15 mouse cellular contexts compared by ENCODE assay signal in genomic region chr9:62504129-62504528, GRCm38 (mm10). TPM values are rescaled to one million over a fixed set of nuclear protein-coding genes. Genes with fewer than 3 reads are reported as not detected.
DNase-seq lines count a peak whose midpoint lies in the region; ATAC-seq and TF ChIP-seq lines count a peak whose summit lies in the region.
"Had no signal": no experiment of that assay in that cellular context is flagged by ENCODE, and none has a peak within 500 bp of the region (broad histone marks: within the 10 kb centered on the region; RNA-seq: fewer than 3 reads in every experiment).

No protein-coding gene starts in this region.

- H3K4me3 ChIP-seq in kidney, postnatal 0 days (replicated peaks; ENCODE audit: low read depth, low read length): no peak overlapping the region
- H3K4me3 ChIP-seq in lung, embryonic 14.5 days (ENCODE audit: low read depth, low read length): no peak overlapping the region
- H3K4me3 ChIP-seq: hindbrain, embryonic 15.5 days; kidney, embryonic 15.5 days; liver, embryonic 13.5 days had no signal

- no peaks in the 10 kb centered on the region for H3K27me3 ChIP-seq in kidney, postnatal 0 days (ENCODE audit: insufficient read depth, low read length)
- H3K27me3 ChIP-seq in lung, embryonic 14.5 days (ENCODE audit: insufficient read depth, low read length): no peaks in the 10 kb centered on the region
- H3K27me3 ChIP-seq: hindbrain, embryonic 15.5 days; kidney, embryonic 15.5 days; liver, embryonic 13.5 days; Patski had no signal

- no peaks in the 10 kb centered on the region for H3K9me3 ChIP-seq in kidney, postnatal 0 days (replicated peaks; ENCODE audit: low read length)
- no peaks in the 10 kb centered on the region for H3K9me3 ChIP-seq in lung, embryonic 14.5 days (ENCODE audit: low read depth, low read length)
- H3K9me3 ChIP-seq: hindbrain, embryonic 15.5 days; kidney, embryonic 15.5 days; liver, embryonic 13.5 days had no signal

- DNase-seq in cerebellum, postnatal 10 days: peak; percentile 55 to 67
- no peak for DNase-seq in cerebellum, adult 8-10 months
- DNase-seq in kidney, postnatal 0 days (ENCODE audit: low spot score): peak; percentile 44
- DNase-seq in kidney, adult 8-10 months: no peak
- peak; percentile 33 for DNase-seq in R1 (ENCODE audit: low read depth, low spot score)
- DNase-seq in lung, embryonic 14.5 days: peak; percentile 93
- no peak for DNase-seq in yolk sac, embryonic 10.5 days (ENCODE audit: low spot score)
- no peak for DNase-seq in urinary bladder, adult 18-20 months (ENCODE audit: low spot score in 2 of 2)
- DNase-seq: cerebellum, postnatal 36 days; liver, embryonic 13.5 days; right cerebral cortex, postnatal 4 days; thymus, postnatal 25 days had no signal

- no peak overlapping the region for H3K27ac ChIP-seq in kidney, postnatal 0 days
- peak overlapping the region; percentile 55; the same call in 1 of the 2 replicates for H3K27ac ChIP-seq in lung, embryonic 14.5 days (ENCODE audit: low read depth)
- H3K27ac ChIP-seq: hindbrain, embryonic 15.5 days; kidney, embryonic 15.5 days; liver, embryonic 13.5 days had no signal

- no peak overlapping the region for H3K4me2 ChIP-seq in kidney, postnatal 0 days (ENCODE audit: low read length)
- no peak overlapping the region for H3K4me2 ChIP-seq in lung, embryonic 14.5 days
- H3K4me2 ChIP-seq: hindbrain, embryonic 15.5 days; kidney, embryonic 15.5 days; liver, embryonic 13.5 days had no signal

- WGBS in kidney, postnatal 0 days: 49% methylated on average over 7 of the region's 7 CpGs
- WGBS in lung, embryonic 14.5 days: 21% methylated on average over 7 of the region's 7 CpGs

- no peak for ATAC-seq in kidney, postnatal 0 days (replicated peaks; ENCODE audit: low FRiP score, low read depth)
- peak; percentile 89 for ATAC-seq in lung, embryonic 14.5 days (ENCODE audit: insufficient read depth)
- ATAC-seq: Patski had no signal

- H3K9ac ChIP-seq in kidney, postnatal 0 days (ENCODE audit: low read depth, low read length): no peak overlapping the region
- H3K9ac ChIP-seq in lung, embryonic 14.5 days: no peak overlapping the region
- H3K9ac ChIP-seq: hindbrain, embryonic 15.5 days; kidney, embryonic 15.5 days; liver, embryonic 13.5 days had no signal

- no peak for TF ChIP-seq CTCF in kidney, postnatal 0 days (IDR thresholded peaks at IDR 0.05; ENCODE audit: low read depth)
- TF ChIP-seq CTCF in lung, embryonic 14.5 days (IDR thresholded peaks at IDR 0.05; ENCODE audit: low read depth): no peak

- peaks cover 7% of the 10 kb centered on the region; the same call in 1 of the 2 replicates for H3K4me1 ChIP-seq in kidney, postnatal 0 days (replicated peaks; ENCODE audit: insufficient read depth, low read length)
- H3K4me1 ChIP-seq in lung, embryonic 14.5 days (ENCODE audit: insufficient read depth): peaks cover 6% of the 10 kb centered on the region
- H3K4me1 ChIP-seq: liver, embryonic 13.5 days had no signal

- no peaks in the 10 kb centered on the region for H3K36me3 ChIP-seq in kidney, postnatal 0 days (ENCODE audit: insufficient read depth, low read length)
- H3K36me3 ChIP-seq in lung, embryonic 14.5 days (ENCODE audit: insufficient read depth): no peaks in the 10 kb centered on the region
- H3K36me3 ChIP-seq: hindbrain, embryonic 15.5 days; kidney, embryonic 15.5 days; liver, embryonic 13.5 days had no signal

RNA-seq across cellular contexts. Expression of gene Coro2b, which starts 32.7 kb away (rescaled TPM):
- polyA plus RNA-seq in kidney, postnatal 0 days (2015; fragmentation: Nextera tagmentation; extraction: Ambion mirVana): 11.0 and 12.0 TPM in 2 replicates
- 22.2 and 26.2 TPM in 2 replicates for polyA plus RNA-seq in lung, embryonic 14.5 days (2014; fragmentation: Nextera tagmentation; extraction: Ambion mirVana)

Comparison
In these comparisons a context has a peak if more than half of its experiments do, and no peak if none do; other contexts are left out.
1. DNase-seq: peak in cerebellum, postnatal 10 days (2 of 2), kidney, postnatal 0 days (single experiment), R1 (single experiment) and lung, embryonic 14.5 days (single experiment); none in cerebellum, adult 8-10 months (single experiment), kidney, adult 8-10 months (0 of 2), yolk sac, embryonic 10.5 days (single experiment) and urinary bladder, adult 18-20 months (0 of 2).